Comparison of ENCODE assay signal across 15 mouse cellular contexts in the genomic region with DNA sequence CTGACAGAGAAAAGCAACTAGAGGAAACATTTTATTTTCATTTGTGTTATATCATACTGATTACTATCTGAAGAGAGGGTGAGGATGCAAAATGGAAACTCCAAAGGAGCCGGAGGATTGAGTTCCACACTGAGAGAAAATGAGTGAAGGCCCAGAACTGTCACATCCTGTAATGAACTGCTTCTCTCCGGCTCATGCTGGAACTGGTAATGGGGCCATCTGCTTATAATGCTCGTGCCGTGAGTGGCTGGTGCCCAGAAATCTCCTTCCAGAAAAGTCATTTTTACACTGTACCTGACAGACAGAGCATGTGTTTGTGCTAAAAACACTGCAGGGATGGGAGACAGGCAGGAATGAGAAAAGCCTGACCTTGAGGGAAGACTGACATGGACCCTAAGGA.
DNase-seq lines count a peak whose midpoint lies in the region; ATAC-seq and TF ChIP-seq lines count a peak whose summit lies in the region.
"Had no signal": no experiment of that assay in that cellular context is flagged by ENCODE, and none has a peak within 500 bp of the region (broad histone marks: within the 10 kb centered on the region; RNA-seq: fewer than 3 reads in every experiment).

No protein-coding gene starts in this region.

- no peak overlapping the region for H3K4me3 ChIP-seq in forebrain, postnatal 0 days (ENCODE audit: low read depth, low read length)
- H3K4me3 ChIP-seq in forebrain, embryonic 10.5 days: no peak overlapping the region
- H3K4me3 ChIP-seq: heart, embryonic 15.5 days; liver, embryonic 12.5 days; lung, embryonic 15.5 days; neural tube, embryonic 12.5 days had no signal

- no peaks in the 10 kb centered on the region for H3K36me3 ChIP-seq in forebrain, postnatal 0 days (ENCODE audit: insufficient read depth)
- no peaks in the 10 kb centered on the region for H3K36me3 ChIP-seq in forebrain, embryonic 10.5 days (replicated peaks)
- H3K36me3 ChIP-seq: heart, embryonic 15.5 days; liver, embryonic 12.5 days; lung, embryonic 15.5 days; neural tube, embryonic 12.5 days had no signal

- no peak for TF ChIP-seq CTCF in forebrain, postnatal 0 days (IDR thresholded peaks at IDR 0.05; ENCODE audit: low read depth)

- no peak overlapping the region for H3K4me2 ChIP-seq in forebrain, postnatal 0 days (ENCODE audit: low read depth)
- H3K4me2 ChIP-seq: heart, embryonic 15.5 days; hindbrain, embryonic 14.5 days; liver, embryonic 12.5 days; lung, embryonic 15.5 days; neural tube, embryonic 12.5 days had no signal

- no peaks in the 10 kb centered on the region for H3K4me1 ChIP-seq in forebrain, postnatal 0 days (ENCODE audit: insufficient read depth)
- H3K4me1 ChIP-seq in forebrain, embryonic 10.5 days: no peaks in the 10 kb centered on the region
- H3K4me1 ChIP-seq: heart, embryonic 15.5 days; liver, embryonic 12.5 days; lung, embryonic 15.5 days; neural tube, embryonic 12.5 days had no signal

- no peak overlapping the region for H3K9ac ChIP-seq in forebrain, postnatal 0 days
- H3K9ac ChIP-seq: heart, embryonic 15.5 days; hindbrain, embryonic 14.5 days; liver, embryonic 12.5 days; lung, embryonic 15.5 days; neural tube, embryonic 12.5 days had no signal

- peak; percentile 84 for ATAC-seq in forebrain, postnatal 0 days
- no peak for ATAC-seq in granulocyte monocyte progenitor cell, adult 5-6 weeks (replicated peaks; ENCODE audit: poor library complexity, severe bottlenecking)
- no peak for ATAC-seq in erythroid progenitor cell, adult 5-6 weeks (replicated peaks; ENCODE audit: low FRiP score, poor library complexity, severe bottlenecking)
- ATAC-seq: liver, embryonic 12.5 days; midbrain, embryonic 16.5 days had no signal

- DNase-seq in forebrain, postnatal 0 days: peak; percentile 59
- no peak for DNase-seq in forebrain, embryonic 10.5 days (ENCODE audit: extremely low spot score, low spot score)
- DNase-seq in right cerebral cortex, postnatal 10 days (ENCODE audit: low spot score in 2 of 2): peak; percentile 22 to 32
- DNase-seq in right cerebral cortex, postnatal 14 days: no peak
- DNase-seq in cerebellum, postnatal 10 days: peak; percentile 77 to 78
- DNase-seq in retina, embryonic 14.5 days (ENCODE audit: low spot score): peak; percentile 35
- DNase-seq: kidney, adult 8-10 months had no signal

- WGBS in forebrain, postnatal 0 days: 60% methylated on average over 4 of the region's 4 CpGs
- WGBS in forebrain, embryonic 10.5 days: 92% methylated on average over 4 of the region's 4 CpGs

- H3K9me3 ChIP-seq in forebrain, postnatal 0 days (ENCODE audit: low read length): no peaks in the 10 kb centered on the region
- no peaks in the 10 kb centered on the region for H3K9me3 ChIP-seq in forebrain, embryonic 10.5 days
- H3K9me3 ChIP-seq: heart, embryonic 15.5 days; liver, embryonic 12.5 days; lung, embryonic 15.5 days; neural tube, embryonic 12.5 days had no signal

- peak overlapping the region; percentile 54 for H3K27ac ChIP-seq in forebrain, postnatal 0 days (ENCODE audit: low read depth, low read length)
- no peak overlapping the region for H3K27ac ChIP-seq in forebrain, embryonic 10.5 days
- H3K27ac ChIP-seq: heart, embryonic 15.5 days; hindbrain, embryonic 14.5 days; liver, embryonic 12.5 days; lung, embryonic 15.5 days; neural tube, embryonic 12.5 days had no signal

- H3K27me3 ChIP-seq in forebrain, postnatal 0 days (ENCODE audit: insufficient read depth, low read length): no peaks in the 10 kb centered on the region
- H3K27me3 ChIP-seq in forebrain, embryonic 10.5 days (ENCODE audit: poor library complexity, severe bottlenecking): no peaks in the 10 kb centered on the region
- H3K27me3 ChIP-seq: heart, embryonic 15.5 days; liver, embryonic 12.5 days; lung, embryonic 15.5 days; neural tube, embryonic 12.5 days had no signal

Comparison
In these comparisons a context has a peak if more than half of its experiments do, and no peak if none do; other contexts are left out.
1. DNase-seq: peak in forebrain, postnatal 0 days (single experiment), right cerebral cortex, postnatal 10 days (2 of 2), cerebellum, postnatal 10 days (2 of 2) and retina, embryonic 14.5 days (single experiment); none in forebrain, embryonic 10.5 days (single experiment) and right cerebral cortex, postnatal 14 days (single experiment).